Mouse (Mus musculus): ENCODE data around the gene Cldn4. TPM values are rescaled to one million over a fixed set of nuclear protein-coding genes. Genes with fewer than 3 reads are reported as not detected.
"Not testable (repeated sequence)": the region's sequence is repeated elsewhere in the genome, so short reads cannot be mapped to it uniquely, and the experiment has no call there.

Gene Cldn4
- total RNA-seq, 2 experiments from 2014 or later: not detected

DNA sequence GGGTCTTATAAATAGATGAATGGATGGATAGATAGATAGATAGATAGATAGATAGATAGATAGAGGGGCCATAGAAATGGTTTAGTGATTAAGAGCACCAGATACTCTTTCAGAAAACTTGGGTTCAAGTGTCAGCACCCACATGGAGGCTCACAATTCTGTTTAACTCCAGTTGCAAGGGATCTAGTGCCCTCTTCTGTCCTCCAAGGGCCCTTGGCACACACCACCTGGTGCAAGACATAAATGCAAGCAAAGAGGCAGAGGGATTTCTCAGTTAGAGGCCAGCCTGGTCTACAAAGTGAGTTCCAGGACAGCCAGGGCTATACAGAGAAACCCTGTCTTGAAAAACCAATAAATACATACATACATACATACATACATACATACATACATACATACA lies 17.9 kb upstream of the Cldn4 start:
- DNase-seq (ENCODE audit: low spot score in 2 of 2): not testable (repeated sequence)

DNA sequence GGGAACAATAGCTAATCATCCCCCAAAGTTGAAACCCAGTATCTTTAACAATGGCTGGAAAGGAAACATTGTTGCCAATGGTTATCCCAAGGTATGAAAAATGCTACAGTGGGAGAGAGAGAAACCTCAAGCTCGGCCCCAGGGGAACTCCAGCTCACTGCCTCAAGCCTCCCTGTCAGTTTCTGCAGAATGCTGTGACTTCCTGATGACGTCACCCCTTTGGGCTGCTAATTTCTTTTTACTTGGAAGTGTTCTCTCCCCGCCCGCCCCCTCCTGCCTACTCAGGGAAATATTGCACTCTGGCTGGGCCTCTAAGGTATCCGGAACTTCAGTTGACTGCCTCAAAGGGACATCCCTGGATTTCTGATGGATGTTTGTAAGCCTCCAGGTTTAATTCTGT lies 16.8 kb upstream of the Cldn4 start:
- no peak for DNase-seq (ENCODE audit: low spot score in 2 of 2)

DNA sequence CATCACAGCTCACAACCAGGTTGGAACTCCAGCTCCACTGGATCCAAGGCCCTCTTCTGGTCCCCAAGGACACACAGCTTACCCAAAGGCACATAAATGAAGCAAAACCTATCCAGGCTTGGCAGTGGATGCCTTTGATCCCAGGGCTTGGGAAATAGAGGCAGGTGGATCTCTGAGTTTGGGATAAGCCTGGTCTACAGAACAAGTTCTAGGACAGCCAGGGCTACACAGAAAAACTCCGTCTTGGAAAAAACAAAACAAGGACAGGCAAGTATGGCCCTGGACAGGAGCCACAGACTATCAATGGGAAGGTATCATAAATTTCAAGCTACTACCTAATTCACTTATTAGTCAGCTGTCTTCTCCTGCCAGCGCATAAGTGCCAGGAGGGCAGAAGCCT lies 14.8 kb upstream of the Cldn4 start:
- DNase-seq (ENCODE audit: low spot score in 2 of 2): no peak

DNA sequence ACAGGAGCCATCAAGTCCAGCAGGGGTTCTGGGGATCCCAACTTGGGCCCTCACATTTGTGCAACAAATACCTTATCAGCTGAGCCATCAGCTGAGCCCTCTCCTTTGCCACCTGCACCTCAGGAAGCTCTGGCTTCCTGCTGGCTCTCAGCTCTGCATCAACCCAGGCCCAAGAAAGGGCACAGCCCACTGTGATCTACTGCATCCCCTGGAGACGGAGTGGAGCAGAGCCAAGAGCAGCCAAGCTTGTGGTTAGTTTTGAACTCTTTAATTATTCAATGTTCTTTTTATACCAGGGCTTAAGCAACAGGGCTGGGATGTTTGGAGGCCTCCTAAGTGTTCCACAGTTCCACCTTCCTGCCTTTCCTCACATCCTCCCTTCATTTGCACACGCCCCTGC lies 13.7 kb upstream of the Cldn4 start:
- no peak for DNase-seq (ENCODE audit: low spot score in 2 of 2)

DNA sequence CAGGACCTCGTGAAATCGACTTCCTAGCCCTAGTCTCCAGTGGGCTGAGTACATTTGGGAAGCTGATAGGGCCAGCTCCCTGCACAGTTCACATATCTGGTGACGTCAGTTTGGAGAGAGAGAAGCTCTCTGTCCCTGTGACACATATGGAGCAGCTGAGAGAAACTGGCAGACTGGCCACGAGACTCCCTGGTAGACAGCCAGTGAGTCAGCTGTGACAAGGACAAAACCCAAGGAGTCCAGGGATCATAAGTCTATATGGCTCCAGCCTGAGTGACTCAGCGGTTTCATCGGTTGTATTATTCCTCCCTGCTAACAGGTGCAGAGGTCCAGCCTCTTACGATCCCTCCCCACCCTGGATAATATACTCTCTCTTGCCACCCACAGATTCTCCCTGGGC lies 12.4 kb upstream of the Cldn4 start:
- DNase-seq (ENCODE audit: low spot score in 2 of 2): peak; percentile 5 to 15

GRCm38 (mm10) chr5:134955491-134955890 lies 8.8 kb upstream of the Cldn4 start:
- DNase-seq (ENCODE audit: low spot score in 2 of 2): no peak

- no peak for DNase-seq (ENCODE audit: low spot score in 2 of 2)
These were observed 4.5 kb upstream of the Cldn4 start for GRCm38 (mm10) chr5:134951053-134951884.

DNA sequence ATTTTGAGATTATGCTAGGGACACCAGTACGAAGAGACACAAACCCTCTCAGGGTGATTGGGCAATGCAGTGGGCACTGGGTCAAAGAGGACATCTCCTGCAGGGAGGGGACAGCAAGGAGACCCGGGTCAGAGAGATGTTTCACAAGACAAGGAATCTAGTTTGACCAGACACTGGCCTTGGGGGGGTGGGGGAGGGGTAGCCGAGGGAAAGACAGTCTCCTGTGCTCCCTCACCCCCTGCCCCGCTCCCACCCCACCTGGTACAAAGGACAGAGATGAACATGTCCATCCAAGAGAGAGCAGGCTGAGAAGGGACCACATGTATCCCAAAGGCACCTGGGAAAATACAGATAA lies 1.3 kb upstream of the Cldn4 start:
- DNase-seq (ENCODE audit: low spot score in 2 of 2): no peak

DNA sequence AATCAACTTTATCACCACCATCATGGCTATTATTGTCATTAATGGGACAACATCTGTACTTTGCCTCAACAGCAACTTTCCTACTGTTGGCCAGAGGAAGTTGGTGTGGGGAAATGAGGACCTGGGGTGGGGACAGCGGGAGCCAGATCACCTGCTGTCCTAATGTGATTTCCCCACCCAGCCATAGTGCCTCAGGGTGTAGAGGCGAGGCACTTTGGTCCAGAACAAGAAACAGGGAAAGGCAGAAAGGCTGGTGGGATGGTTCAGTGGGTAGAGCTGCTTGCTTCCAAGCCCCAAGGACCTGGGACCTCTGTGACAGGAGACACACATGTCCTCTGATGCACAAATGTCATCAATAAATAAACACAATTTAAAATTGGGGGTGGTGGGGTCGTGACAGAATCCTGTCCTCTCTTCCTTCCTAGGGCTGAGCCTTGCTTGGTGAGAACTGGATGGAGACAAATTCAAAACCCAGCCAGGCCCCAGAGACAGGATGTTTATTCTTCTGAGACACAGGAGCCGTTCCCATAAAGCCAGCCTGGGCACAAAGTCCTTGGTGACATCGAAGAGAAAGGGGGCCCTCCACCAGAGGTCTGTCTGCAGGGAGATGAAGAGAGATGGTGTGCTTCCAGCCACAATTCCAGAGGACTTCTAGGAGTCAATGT lies 818 bp upstream of the Cldn4 start:
- DNase-seq (ENCODE audit: low spot score in 2 of 2): no peak

DNA sequence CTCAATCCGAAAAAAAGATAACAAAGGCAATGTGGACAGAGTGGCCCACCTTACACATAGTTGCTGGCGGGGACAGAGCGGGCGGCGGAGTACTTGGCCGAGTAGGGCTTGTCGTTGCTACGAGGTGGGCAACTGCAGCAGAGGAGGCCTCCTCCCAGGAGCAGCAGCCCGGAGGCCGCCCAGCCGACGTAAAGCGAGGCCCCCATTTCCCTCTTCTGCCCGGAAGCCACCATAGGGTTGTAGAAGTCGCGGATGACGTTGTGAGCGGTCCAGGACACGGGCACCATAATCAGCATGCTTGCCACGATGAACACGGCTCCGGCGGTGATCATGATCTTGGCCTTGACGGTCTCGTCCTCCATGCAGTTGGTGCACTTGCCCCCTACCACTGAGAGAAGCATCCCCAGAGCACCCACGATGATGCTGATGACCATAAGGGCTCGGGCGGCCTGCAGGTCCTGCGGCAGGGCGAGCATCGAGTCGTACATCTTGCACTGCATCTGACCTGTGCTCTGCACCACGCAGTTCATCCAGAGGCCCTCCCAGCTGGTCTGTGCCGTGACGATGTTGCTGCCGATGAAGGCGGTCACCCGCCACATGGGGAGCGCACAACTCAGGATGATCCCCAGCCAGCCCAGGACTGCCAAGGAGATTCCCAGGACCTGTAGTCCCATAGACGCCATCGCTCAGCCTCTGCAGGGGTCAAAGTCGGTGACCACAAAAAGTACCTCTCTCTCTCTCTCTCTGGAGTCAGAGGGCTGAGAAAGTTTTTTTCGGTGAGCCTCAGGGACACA lies 474 bp downstream of the Cldn4 start:
- no peak for DNase-seq (ENCODE audit: low spot score in 2 of 2)

DNA sequence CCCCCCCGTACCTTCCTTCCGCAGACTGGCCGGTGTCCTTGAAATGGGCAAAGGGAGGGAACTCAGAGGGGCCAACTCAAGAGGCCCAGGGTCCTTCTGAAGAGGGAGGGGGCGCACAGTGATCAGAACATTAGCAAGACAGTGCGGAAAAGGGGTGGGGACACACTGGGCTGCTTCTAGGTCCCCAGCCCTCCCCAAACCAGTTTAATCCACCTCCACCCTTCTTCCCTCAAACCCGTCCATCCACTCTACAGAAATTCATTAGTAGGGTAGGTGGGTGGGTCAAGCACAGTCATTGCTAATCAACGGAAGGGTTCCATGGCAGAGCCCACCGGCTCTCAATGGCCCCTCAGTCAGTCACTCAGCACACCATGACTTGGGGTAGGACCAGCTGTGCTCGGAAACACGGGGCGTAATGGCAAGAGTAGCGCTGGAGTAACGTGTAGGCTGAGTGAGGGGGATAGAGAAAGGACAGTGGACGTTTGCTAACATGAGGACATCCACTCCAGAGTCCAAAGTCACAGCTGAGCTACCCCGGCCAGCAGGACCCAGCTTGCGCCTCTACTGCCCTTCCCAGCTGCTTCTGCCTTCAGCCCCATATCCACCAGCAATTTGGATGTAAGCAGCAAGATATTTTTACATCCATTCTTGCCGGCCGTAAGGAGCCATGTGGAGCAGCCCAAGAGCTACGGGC lies 1.3 kb downstream of the Cldn4 start:
- DNase-seq (ENCODE audit: low spot score in 2 of 2): no peak

DNA sequence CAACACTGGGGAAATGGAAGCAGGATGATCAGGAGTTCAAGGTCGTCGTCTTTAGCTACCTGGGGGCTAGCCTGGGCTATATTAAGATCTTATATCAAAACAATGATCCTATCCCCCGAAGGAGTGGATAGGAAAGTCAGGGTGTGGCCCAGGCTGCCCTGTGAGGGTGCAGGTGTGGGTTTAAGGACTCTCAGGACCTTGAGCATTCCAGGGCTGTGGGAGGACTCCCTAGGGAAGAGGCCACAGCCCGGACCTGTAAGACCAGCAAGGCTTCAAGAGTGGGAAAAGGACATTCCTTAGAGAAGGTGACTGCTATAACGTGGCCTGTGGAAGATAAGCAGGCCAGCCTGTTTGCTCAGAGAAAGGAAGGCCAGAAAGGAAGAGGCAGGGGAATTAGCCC lies 2.6 kb downstream of the Cldn4 start:
- no peak for DNase-seq (ENCODE audit: low spot score in 2 of 2)

DNA sequence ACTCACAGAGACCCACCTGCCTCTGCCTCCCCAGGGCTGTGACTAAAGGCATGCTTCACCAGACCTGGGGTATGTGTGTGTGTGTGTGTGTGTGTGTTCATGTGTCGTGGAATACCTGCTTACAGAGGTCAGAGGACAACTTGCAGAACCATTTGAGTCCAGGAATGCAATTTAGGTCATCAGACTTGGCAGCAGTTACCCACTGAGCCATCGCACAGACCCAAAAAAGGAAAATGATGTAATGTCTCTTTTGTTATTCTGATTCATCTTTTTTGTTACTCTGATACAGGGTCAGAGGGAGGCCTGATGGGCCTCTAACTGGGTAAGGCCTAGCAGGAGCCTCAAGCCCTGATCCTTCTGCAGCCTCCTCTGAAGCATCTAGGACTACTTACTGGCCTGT lies 4.0 kb downstream of the Cldn4 start:
- DNase-seq (ENCODE audit: low spot score in 2 of 2): no peak

DNA sequence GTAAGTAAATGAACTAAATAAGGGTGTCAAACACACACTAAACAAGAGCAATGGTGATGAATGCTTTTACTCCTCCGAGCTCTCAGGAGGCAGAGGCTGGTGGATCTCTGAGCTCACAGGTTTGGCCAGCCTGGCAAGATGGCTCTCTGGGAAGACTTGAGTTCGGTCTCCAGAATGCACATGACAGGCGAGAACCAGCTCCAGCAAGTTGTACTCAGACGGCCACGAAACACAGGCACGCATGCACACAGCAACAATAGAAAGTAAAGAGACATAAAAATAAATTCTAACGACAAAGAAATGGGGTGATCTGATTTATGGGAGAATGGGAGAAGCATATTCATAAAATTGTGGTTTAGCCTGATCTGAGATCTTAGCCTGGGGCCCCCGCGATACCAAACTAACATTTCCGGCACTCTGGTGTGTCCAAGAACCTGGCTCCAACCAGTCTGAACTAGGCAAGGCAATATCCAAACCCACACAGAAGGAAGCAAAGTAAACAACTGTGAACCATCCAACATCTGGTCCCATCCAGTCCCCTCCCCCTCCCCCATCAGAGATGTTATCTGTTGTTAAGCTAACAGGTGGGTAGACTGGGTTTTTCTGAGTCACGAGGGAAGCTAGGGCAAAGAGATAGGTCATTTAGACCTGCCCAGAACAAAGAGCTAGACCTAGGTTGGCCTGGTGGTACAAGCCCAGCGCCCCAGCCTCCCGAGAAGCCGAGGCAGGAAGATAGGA lies 5.1 kb downstream of the Cldn4 start:
- no peak for DNase-seq (ENCODE audit: low spot score in 2 of 2)

GRCm38 (mm10) chr5:134939554-134939953 lies 7.2 kb downstream of the Cldn4 start:
- DNase-seq (ENCODE audit: low spot score in 2 of 2): not testable (repeated sequence)

- no peak for DNase-seq (ENCODE audit: low spot score in 2 of 2)
These were observed 7.7 kb downstream of the Cldn4 start for GRCm38 (mm10) chr5:134939069-134939468.

- no peak for DNase-seq (ENCODE audit: low spot score in 2 of 2)
These were observed 10.0 kb downstream of the Cldn4 start for GRCm38 (mm10) chr5:134936626-134937185.

GRCm38 (mm10) chr5:134936051-134936450 lies 10.7 kb downstream of the Cldn4 start:
- no peak for DNase-seq (ENCODE audit: low spot score in 2 of 2)

DNA sequence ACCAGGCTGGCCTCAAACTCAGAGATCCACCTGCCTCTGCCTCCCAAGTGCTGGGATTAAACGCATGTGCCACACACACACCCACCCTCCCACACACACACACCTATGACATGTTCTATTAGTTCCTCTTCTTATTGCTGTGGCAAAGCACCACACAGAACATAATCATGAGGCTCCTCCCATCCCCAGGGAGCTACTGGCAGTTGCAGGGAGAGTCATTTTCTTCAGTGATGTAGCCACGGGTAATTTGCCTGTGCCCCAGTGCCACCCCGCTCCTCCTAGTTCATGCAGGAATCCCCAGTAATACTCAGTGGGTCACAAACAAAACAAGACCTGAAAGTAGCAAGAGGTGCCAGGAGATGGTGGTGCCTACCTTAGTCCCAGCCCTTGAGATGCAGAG lies 12.1 kb downstream of the Cldn4 start:
- DNase-seq (ENCODE audit: low spot score in 2 of 2): no peak

DNA sequence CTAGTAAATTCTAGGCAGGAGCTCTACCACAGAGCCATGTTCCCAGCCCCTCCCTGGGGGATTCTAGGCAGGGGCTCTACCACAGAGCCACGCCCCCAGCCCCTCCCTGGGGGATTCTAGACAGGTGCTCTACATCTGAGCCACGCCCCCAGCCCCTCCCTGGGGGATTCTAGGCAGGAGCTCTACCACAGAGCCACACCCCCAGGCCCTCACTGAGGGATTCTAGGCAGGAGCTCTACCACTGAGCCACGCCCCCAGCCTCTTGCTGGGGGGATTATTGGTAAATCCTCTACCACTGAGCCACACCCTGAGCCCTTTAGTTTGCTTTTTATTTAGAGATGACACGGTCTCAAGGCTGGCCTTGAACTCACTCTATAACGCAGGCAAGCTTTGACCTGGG lies 13.0 kb downstream of the Cldn4 start:
- not testable (repeated sequence) for DNase-seq (ENCODE audit: low spot score in 2 of 2)

Data from left cerebral cortex, adult 18-20 months (tissue).